Mouse (Mus musculus) liver, embryonic 14.5 days (tissue): ENCODE results near the gene Magi1.

Experiments used
- CTCF ChIP-seq: IDR thresholded peaks from 2 replicates; pipeline ENCODE4 v1.5.1; 2016; ENCODE audit warnings: antibody characterized with exemption, low read depth, control low read depth
- EP300 ChIP-seq: IDR thresholded peaks from 2 replicates; pipeline ENCODE4 v1.6.1; 2016; ENCODE audit warnings: antibody characterized with exemption, low read depth

DNA sequence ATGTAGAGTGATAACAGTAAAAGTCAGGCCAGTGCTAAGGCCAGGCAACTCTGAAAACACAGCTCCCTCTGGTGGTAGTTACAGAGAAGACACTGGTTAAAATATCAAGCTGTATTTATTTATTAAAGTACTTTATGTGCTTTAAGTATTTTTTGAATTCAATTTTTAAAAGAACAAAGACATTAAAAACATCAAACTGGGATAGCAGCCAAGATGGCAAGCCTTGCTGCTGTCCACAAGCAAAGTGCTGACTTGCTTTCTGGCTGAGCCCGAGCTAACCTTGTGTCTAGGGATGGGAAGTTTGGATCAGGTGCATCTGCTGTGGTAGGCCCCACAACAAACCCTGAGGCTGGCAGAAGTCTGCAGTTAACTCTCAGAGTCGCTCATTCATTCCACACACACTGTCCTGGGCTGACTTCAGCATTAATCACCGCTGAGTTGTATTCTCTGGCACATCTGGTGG lies 143.7 kb downstream of the Magi1 start:
- TF ChIP-seq CTCF, result peak; percentile 47; the same call in 1 of the 2 replicates
- TF ChIP-seq EP300, result no peak
